Mouse (Mus musculus) midbrain, embryonic 14.5 days (tissue): Measurements from ENCODE around the gene Flt3. TPM values are rescaled to one million over a fixed set of nuclear protein-coding genes. Genes with fewer than 3 reads are reported as not detected.

ENCODE experiments used
- ATAC-seq: fragments of 200-750 bp; cut with Nextera tagmentation; 2 replicates; pipeline ENCODE4 v1.8.0; 2017; ENCODE audit warnings: moderate number of reproducible peaks, moderate library complexity; ENCODE audit not compliant: low FRiP score, low TSS enrichment
- DNase-seq: peaks from one replicate; pipeline ENCODE4 v3.0.0-alpha.2; 2015
- H3K27ac ChIP-seq: fragments of 300-500 bp; sonication (generic); replicated peaks from 2 replicates; pipeline ENCODE4 v1.5.1; 2014; ENCODE audit warnings: mild to moderate bottlenecking, low read depth, low read length, moderate library complexity
- H3K27me3 ChIP-seq: fragments of 300-500 bp; sonication (generic); 2 replicates; pipeline ENCODE4 v1.6.1; 2014; ENCODE audit warnings: low read length, control low read depth, mixed read lengths; ENCODE audit not compliant: control insufficient read depth, insufficient read depth
- H3K36me3 ChIP-seq: fragments of 300-500 bp; sonication (generic); 2 replicates; pipeline ENCODE4 v1.6.1; 2014; ENCODE audit warnings: low read length, control low read depth; ENCODE audit not compliant: control insufficient read depth, insufficient read depth
- H3K4me1 ChIP-seq: fragments of 300-500 bp; sonication (generic); 2 replicates; pipeline ENCODE4 v1.6.1; 2014; ENCODE audit warnings: mild to moderate bottlenecking, antibody characterized with exemption, low read length, control low read depth; ENCODE audit not compliant: control insufficient read depth, insufficient read depth
- H3K4me2 ChIP-seq: fragments of 300-500 bp; sonication (generic); 2 replicates; pipeline ENCODE4 v1.6.1; 2014; ENCODE audit warnings: mild to moderate bottlenecking, low read length, moderate library complexity
- H3K4me3 ChIP-seq: fragments of 300-500 bp; sonication (generic); replicated peaks from 2 replicates; pipeline ENCODE4 v1.5.1; 2014; ENCODE audit warnings: low read depth, low read length
- H3K9ac ChIP-seq: fragments of 300-500 bp; sonication (generic); replicated peaks from 2 replicates; pipeline ENCODE4 v1.6.1; 2014; ENCODE audit warnings: mild to moderate bottlenecking, low read length, moderate library complexity
- H3K9me3 ChIP-seq: fragments of 300-500 bp; sonication (generic); 2 replicates; pipeline ENCODE4 v1.6.1; 2016; ENCODE audit warnings: low read length, control low read depth, mixed read lengths; ENCODE audit not compliant: control insufficient read depth
- WGBS: fragments of 180-500 bp; shearing (Covaris S2); extraction: QIAGEN DNeasy Blood & Tissue Kit; methylation state at CpG from one replicate; pipeline ENCODE4 v1.1.7; 2014; 5-methylcytosine and 5-hydroxymethylcytosine counted together
- polyA plus RNA-seq: library from polyadenylated mRNA; unstranded; fragments of >200 nt; fragmentation: Nextera tagmentation; extraction: Ambion mirVana; gene quantifications from 2 replicates; pipeline ENCODE4 v1.2.1, GENCODE M21; 2014

The Flt3 gene
- polyA plus RNA-seq, 1 experiment from 2014 or later, result 0.34 TPM

DNA sequence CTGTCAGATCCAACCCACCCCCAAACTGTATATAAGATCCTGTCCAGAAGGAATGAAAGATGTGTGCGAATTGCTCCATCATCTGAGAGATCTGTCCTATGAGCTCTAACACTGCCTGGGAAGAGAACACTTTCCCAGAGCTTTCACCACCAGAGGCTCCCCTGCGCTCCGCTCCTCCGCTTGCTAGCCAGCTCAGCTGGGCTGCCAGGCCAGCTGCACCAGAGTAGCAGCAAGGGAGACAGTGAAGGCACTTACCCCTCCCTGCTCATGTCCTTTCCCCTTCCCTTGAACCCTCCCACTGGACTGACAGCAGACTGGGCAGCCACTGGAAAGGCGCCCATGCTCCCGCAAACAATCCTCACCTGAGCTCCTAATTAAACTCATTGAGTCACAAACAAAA, 23.3 kb upstream of the Flt3 start:
- no peak for DNase-seq
- H3K27me3 ChIP-seq, result no peaks in the 10 kb centered on the region
- no peak overlapping the region for H3K27ac ChIP-seq
- H3K36me3 ChIP-seq, result no peaks in the 10 kb centered on the region
- WGBS, result 33% methylated on average over 6 of the region's 6 CpGs
- no peak overlapping the region for H3K4me2 ChIP-seq
- no peaks in the 10 kb centered on the region for H3K4me1 ChIP-seq
- no peaks in the 10 kb centered on the region for H3K9me3 ChIP-seq
- H3K4me3 ChIP-seq, result no peak overlapping the region
- H3K9ac ChIP-seq, result no peak overlapping the region
- ATAC-seq, result no peak

DNA sequence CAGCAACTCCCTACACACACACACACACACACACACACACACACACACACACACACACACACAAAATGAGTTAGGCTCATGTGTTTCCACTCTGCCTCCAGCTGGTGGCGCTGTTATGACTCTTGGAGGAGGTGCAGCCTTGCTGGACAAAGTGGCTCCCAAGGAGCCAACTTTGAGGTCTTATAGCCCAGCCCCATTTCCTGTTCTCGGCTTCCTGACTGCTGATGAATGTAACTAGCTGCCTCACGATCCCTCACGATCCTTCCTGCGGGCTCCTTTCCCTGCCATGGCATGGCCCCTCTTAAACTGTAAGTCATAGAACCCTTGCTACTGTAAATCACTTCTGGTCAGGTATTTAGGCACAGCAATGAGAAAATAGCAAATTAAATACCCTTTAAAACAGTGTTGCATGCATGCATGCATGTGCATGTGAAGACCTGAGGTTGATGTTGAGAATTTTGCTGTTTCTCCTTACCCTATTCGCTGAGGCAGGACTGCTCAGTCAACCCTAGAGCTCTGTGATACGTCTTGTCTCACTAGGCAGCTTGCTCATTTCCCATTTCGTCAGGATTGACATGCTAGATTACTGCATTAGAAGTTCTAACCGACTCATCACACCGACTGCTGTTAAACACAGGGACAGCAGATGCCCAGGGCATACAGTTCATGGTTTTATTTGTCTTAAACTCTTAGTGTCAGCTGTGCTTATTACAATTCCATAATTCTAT, 18.3 kb upstream of the Flt3 start:
- DNase-seq (peak; percentile 27), ATAC-seq (no peak)
- Histone ChIP-seq H3K27ac (no peak overlapping the region), H3K4me2 (no peak overlapping the region), H3K9ac (no peak overlapping the region), H3K4me3 (no peak overlapping the region), H3K4me1 (no peaks in the 10 kb centered on the region), H3K9me3 (no peaks in the 10 kb centered on the region), H3K27me3 (no peaks in the 10 kb centered on the region), H3K36me3 (no peaks in the 10 kb centered on the region)
- WGBS, result 52% methylated on average over 10 of the region's 10 CpGs

DNA sequence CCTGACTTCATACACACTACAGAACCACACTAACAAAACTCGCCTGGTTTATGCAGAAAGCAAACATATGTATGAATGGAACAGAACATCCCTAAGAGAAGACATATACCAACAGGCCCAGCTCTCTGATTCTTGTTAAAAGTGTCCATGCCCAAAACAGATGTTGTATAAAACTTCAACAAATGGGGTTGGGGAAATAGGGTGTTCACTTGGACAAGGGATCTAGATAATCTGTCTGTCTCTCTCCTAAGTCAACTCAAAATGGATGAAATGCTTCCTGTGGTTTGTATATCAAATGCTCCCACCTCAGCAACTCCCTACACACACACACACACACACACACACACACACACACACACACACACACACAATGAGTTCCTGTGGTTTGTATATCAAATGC, 17.7 kb upstream of the Flt3 start:
- H3K4me1 ChIP-seq, result no peaks in the 10 kb centered on the region
- ATAC-seq (no peak), DNase-seq (no peak)
- H3K27me3 ChIP-seq, result no peaks in the 10 kb centered on the region
- H3K4me3 ChIP-seq, result no peak overlapping the region
- H3K9ac ChIP-seq, result no peak overlapping the region
- H3K27ac ChIP-seq, result no peak overlapping the region
- no peak overlapping the region for H3K4me2 ChIP-seq
- 89% methylated on average over 1 of the region's 1 CpGs for WGBS
- H3K36me3 ChIP-seq, result no peaks in the 10 kb centered on the region
- H3K9me3 ChIP-seq, result no peaks in the 10 kb centered on the region

DNA sequence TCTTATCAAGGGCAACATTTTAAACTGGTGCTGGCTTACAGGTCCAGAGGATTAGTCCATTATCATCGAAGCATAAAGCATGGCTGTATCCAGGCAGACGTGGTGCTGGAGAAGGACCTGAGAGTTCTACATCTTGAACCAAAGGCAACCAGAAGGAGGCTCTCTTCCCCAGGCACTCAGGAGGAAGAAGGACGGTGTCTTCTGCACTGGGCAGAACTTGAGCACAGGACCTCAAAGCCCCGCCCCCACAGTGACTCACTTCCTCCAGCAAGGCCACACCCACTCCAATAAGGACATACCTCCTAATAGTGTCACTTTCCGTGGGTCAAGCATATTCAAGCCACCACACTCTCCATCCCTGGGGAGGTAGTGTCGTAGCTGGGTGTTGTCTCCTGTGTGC, 10.3 kb upstream of the Flt3 start:
- Histone ChIP-seq H3K4me2 (no peak overlapping the region), H3K4me1 (no peaks in the 10 kb centered on the region), H3K9ac (no peak overlapping the region), H3K4me3 (no peak overlapping the region), H3K27ac (no peak overlapping the region), H3K9me3 (no peaks in the 10 kb centered on the region), H3K27me3 (no peaks in the 10 kb centered on the region), H3K36me3 (no peaks in the 10 kb centered on the region)
- ATAC-seq (no peak), DNase-seq (no peak)
- 83% methylated on average over 6 of the region's 6 CpGs for WGBS

DNA sequence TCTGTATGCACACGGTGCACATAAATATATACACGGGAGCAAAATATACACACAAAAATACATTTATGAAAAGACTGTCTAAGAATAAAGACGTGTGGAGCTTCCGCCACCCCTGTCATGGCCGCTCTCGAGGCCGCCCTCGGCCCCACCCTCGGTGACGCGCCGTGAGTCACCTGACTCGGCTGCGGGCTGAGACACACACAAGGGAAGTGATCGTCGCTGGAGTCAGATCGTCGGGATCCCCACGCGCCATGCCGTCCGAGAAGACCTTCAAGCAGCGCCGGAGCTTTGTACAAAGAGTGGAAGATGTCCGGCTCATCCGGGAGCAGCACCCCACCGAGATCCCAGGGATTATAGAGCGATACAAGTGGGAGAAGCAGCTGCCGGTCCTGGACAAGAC, 8.4 kb upstream of the Flt3 start:
- Histone ChIP-seq H3K9me3 (no peaks in the 10 kb centered on the region), H3K27ac (no peak overlapping the region), H3K4me3 (no peak overlapping the region), H3K9ac (no peak overlapping the region), H3K4me1 (no peaks in the 10 kb centered on the region), H3K36me3 (no peaks in the 10 kb centered on the region), H3K27me3 (no peaks in the 10 kb centered on the region), H3K4me2 (0 out of 2 replicates have a peak overlapping the region, but pooled peaks have one; percentile 4)
- peak; percentile 7 for DNase-seq
- ATAC-seq, result no peak
- whole genome bisulfite sequencing, result 68% methylated on average over 29 of the region's 29 CpGs

DNA sequence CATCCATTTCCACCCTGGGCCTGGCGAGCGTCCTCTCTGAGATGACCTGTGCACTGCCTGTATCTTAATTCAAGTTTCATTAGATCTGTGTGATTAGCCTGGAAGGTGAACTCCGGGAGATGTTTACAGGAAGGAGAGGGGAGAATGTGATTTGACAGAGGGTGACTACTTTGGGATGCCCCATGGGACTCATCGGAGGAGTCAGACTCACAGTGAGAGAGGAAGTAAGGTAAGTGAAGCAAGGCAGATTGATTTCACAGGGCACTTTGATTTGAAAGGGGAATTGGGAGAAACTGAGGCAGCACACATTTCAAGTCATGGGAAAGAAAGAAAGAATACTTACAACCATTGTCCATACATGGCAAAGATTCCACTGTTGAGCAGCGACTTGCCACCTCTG, 5.8 kb upstream of the Flt3 start:
- 82% methylated on average over 5 of the region's 5 CpGs for WGBS
- H3K36me3 ChIP-seq, result no peaks in the 10 kb centered on the region

DNA sequence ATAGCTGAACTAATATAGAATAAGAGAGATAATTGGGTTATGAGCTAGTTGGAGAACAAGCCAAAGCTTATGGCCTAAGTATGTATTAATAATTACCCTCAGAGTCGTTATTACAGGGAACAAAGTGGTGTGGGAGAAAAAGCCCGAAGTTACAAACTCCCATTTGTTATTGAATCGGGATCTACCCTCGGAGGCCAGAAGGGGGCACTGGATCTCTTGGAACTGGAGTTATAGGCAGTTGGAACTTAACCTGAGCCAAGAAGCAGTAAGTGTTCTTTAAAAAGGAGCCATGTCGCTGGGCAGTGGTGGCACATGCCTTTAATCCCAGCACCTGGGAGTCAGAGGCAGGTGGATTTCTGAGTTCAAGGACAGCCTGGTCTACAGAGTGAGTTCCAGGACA, 2.2 kb upstream of the Flt3 start:
- no peak overlapping the region for H3K27ac ChIP-seq
- H3K9ac ChIP-seq, result no peak overlapping the region
- H3K36me3 ChIP-seq, result no peaks in the 10 kb centered on the region
- H3K4me3 ChIP-seq, result no peak overlapping the region
- H3K4me2 ChIP-seq, result no peak overlapping the region
- no peaks in the 10 kb centered on the region for H3K9me3 ChIP-seq
- WGBS, result 26% methylated on average over 5 of the region's 5 CpGs
- ATAC-seq (no peak), DNase-seq (peak; percentile 79)
- H3K4me1 ChIP-seq, result peaks cover 3% of the 10 kb centered on the region; the same call in 1 of the 2 replicates
- H3K27me3 ChIP-seq, result peaks cover 34% of the 10 kb centered on the region

More for the DNA sequence above, 5.8 kb upstream of the Flt3 start:
- no peak for ATAC-seq
- DNase-seq, result no peak
- Histone ChIP-seq H3K9me3 (no peaks in the 10 kb centered on the region), H3K4me3 (no peak overlapping the region), H3K4me2 (no peak overlapping the region), H3K9ac (no peak overlapping the region), H3K27me3 (peaks cover 5% of the 10 kb centered on the region; the same call in 1 of the 2 replicates), H3K4me1 (no peaks in the 10 kb centered on the region; the same call in 1 of the 2 replicates), H3K27ac (no peak overlapping the region)

DNA sequence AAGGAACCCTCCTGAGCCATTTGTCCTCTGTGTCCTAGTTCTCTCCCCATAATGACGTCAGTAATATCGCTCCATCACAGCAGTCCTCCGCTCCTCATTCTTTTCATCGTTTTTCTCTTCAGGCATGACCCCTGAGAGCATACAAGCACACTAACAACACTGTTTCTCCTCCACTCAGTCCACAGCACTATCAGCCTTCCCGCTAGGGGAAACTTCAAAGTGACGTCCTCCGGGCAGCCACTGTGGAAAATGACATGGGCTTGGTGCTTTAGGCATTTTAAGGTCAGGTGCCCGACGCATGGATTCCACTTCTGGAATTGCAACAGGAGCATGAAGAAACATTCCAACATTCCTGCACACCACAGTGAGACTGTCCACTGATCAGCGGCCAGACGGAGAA, 735 bp upstream of the Flt3 start:
- ATAC-seq (no peak), DNase-seq (peak; percentile 37)
- Histone ChIP-seq H3K9me3 (no peaks in the 10 kb centered on the region), H3K4me2 (peak overlapping the region; percentile 85), H3K4me1 (peaks cover 3% of the 10 kb centered on the region; the same call in 1 of the 2 replicates), H3K36me3 (no peaks in the 10 kb centered on the region), H3K4me3 (peak overlapping the region; percentile 45), H3K27me3 (peaks cover 34% of the 10 kb centered on the region), H3K27ac (no peak overlapping the region), H3K9ac (peak overlapping the region; percentile 59; the same call in 1 of the 2 replicates)
- 26% methylated on average over 11 of the region's 11 CpGs for WGBS

DNA sequence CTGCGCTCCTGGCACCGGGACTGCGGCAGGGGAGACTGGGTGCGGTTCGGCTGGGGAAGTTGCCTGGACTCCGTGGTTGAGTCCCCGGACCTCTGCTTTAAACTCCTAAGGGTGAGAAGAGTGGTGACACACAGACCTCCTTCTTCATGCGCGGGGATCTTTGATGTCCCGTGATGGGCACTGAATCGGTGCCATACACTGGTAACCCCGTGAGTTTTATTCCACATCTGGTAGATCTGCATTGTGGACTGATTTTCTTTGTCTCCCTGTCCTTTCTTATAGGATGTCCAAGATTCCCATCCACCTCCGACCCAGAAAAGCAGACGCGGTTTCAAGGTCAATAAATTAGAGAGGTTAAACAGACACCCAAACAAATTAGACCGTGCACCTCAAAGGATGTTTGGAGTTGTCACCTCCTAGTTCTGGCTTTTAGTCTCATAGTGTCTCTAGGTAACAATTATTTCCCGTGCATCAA, 253 bp upstream of the Flt3 start:
- H3K4me3 ChIP-seq, result peak overlapping the region; percentile 45
- ATAC-seq, result no peak
- H3K36me3 ChIP-seq, result no peaks in the 10 kb centered on the region
- peak overlapping the region; percentile 59 for H3K9ac ChIP-seq
- peaks cover 3% of the 10 kb centered on the region; the same call in 1 of the 2 replicates for H3K4me1 ChIP-seq
- peaks cover 34% of the 10 kb centered on the region for H3K27me3 ChIP-seq
- no peak overlapping the region for H3K27ac ChIP-seq
- H3K9me3 ChIP-seq, result no peaks in the 10 kb centered on the region
- 3% methylated on average over 17 of the region's 17 CpGs for WGBS
- no peak for DNase-seq
- peak overlapping the region; percentile 85 for H3K4me2 ChIP-seq
